Mouse (Mus musculus): ENCODE measurements around the gene Ahcyl2.

Ahcyl2 gene

DNA sequence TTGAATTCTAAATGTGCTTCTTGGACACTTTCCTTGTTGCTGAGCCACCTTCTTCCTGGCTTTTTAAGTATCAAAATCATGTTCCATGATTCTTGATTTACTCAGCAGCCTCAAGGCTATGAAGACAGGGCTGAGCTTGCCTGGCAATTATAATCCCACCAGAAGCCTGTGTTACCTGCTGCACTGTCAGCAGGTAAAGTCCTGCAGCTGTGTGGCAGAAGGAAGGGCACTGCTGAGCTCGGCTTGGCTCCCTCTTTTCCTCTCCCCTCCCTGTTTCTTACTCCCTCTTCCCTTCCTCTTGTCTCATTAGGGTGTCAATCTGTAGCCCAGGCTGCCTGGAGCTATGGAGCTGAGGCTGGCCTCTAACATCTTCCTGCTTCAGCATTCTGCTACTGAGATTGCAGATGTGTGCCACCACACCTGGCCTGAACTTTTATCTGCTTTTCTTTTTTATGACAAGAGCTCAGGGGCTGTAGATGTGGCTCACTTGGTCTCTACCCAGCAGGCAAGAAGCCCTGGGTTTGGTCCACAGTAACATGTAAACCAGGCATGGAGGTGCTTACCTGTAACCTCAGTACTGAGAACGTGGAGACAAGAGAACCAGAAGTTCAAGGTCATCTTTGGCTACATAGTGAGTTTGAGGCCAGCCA, 3.0 kb downstream of the Ahcyl2 start:
- no peak for DNase-seq (ENCODE audit: low spot score)

DNA sequence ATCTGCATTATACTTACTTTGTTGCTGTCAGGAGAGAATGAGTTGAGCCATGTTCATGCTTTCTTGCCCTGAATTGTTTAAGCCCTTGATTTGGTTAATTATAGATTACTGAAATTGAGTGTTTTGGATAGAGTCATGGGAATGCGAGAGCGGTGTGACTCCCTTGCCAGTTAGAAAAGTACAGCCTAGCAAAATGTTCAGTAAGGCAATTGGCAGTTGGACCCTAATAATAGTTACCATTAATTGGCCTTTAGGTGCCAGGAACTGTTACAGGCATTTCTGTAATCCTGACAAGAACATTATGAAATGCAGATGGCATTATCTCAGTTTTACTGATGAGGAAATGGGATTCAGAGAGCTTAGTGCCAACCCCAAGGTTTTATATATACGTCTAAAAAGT, 4.4 kb downstream of the Ahcyl2 start:
- DNase-seq (ENCODE audit: low spot score): no peak

GRCm38 (mm10) chr6:29774161-29774560, 6.3 kb downstream of the Ahcyl2 start:
- DNase-seq (ENCODE audit: low spot score): no peak

GRCm38 (mm10) chr6:29775609-29776008, 7.8 kb downstream of the Ahcyl2 start:
- no peak for DNase-seq (ENCODE audit: low spot score)

DNA sequence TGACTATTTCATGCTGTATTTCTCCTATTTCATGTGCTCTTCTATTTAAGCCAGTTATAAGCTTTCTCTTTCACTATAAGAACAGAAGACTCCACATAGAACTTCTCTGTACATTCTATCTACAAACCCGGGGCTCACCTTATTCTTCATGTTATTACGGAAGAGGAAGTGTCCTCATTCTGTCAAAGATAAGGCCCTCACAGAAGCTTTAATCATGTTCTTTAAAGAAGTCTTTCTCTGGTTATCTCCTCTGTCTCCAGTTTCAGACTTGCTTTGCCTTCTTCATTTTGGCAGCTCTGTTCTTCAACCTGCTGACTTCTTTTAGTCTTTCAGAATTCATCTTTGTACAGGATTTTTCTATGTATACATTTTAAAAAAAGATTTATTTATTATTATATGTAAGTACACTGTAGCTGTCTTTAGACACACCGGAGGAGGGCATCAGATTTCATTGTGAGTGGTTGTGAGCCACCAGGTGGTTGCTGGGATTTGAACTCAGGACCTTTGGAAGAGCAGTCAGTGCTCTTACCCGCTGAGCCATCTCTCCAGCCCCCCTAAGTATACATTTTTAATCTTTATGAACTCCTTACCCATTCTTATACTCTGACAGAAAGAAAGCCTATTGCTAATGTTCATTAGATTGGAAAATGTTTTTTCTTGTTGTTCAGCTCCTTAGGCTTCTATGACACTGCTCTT, 8.9 kb downstream of the Ahcyl2 start:
- no peak for DNase-seq (ENCODE audit: low spot score)

DNA sequence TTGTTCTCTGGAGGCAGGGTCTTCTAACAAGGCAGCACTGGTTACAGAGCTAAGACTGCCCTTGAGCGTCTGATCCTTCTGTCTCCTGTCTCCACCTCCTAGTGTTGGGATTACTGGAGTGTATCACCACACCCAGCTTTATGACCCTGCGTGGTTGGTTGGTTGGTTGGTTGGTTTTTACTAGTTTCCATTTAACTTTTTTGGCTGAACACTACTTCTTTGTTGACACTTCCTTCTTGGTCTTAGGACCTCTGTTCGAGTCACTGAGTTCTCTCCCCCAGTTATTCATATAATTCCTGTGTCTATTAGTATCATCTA, 9.4 kb downstream of the Ahcyl2 start:
- no peak for DNase-seq (ENCODE audit: low spot score)

GRCm38 (mm10) chr6:29780082-29780481, 12.3 kb downstream of the Ahcyl2 start:
- DNase-seq (ENCODE audit: low spot score): no peak

DNA sequence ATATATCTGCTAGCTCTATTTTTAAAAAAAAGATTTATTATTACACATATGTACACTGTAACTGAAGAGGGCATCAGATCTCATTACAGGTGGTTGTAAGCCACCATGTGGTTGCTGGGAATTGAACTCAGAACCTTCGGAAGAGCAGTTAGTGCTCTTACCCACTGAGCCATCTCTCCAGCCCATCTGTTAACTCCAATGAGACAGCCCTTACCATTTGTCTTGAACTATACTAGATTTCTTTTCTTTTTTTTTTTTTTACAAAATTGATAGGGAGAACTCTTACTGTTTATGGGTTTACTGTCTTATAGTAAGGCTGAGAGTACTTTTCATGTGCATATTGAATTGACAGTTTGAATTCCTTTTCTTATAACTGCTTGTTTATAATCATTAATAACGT, 12.8 kb downstream of the Ahcyl2 start:
- no peak for DNase-seq (ENCODE audit: low spot score)

DNA sequence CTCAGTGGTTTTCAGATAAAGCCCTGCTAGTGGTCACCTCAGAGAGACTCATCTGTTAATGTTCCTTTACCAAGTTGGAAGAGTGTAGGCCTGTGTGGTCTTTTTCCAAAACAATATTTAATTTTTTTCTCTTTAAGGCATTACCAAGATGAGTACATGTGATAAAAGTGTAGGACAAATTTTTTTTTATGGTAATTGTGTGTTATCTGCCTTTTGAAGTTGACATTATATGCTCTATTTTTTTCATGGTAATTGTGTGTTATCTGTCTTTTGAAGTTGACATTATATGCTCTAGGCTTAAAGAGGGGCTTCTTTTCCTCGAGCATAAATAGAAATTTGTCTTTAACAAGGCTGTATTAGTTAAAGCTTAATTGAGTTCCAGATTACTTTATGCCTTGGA, 14.4 kb downstream of the Ahcyl2 start:
- DNase-seq (ENCODE audit: low spot score): no peak

DNA sequence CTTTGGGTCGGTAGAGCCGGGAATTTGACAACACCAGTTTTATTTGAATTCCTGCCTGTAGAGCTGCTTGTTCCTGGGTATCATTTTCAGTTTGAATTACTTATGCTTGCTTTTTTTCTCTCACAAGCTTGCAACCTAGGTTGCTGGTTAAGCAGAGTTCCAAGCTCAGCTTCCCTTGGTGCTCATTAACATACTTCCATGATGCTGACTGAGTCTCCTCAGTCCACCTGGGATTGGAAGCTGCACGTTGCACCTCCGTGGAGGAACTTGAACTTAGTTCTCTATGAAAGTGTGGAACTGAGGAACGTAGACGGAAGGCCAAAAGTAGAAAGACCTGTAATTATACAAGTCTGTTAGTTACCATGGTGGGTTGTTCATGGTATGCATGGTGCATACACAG, 16.1 kb downstream of the Ahcyl2 start:
- DNase-seq (ENCODE audit: low spot score): no peak

- no peak for DNase-seq (ENCODE audit: low spot score)
These were observed 16.7 kb downstream of the Ahcyl2 start for GRCm38 (mm10) chr6:29784413-29785021.

DNA sequence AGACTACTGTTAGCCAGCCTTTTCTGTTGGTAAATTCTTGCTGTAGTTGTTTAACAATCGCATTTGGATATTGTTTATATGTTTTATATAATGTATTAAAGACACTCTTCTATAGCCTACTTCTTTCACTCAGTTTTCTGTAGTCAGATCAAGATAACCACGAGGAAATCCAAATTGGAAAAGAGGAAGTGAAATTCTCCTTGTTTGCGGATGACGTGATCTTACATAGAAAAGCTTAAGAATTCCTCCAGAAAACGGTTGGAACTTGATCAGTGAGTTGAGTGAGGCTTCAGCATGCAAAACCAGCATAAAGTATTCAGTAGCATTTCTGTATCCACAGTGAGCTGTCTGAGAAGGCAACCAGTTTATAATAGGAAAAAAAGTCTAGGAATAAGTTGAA, 17.9 kb downstream of the Ahcyl2 start:
- DNase-seq (ENCODE audit: low spot score): no peak

DNA sequence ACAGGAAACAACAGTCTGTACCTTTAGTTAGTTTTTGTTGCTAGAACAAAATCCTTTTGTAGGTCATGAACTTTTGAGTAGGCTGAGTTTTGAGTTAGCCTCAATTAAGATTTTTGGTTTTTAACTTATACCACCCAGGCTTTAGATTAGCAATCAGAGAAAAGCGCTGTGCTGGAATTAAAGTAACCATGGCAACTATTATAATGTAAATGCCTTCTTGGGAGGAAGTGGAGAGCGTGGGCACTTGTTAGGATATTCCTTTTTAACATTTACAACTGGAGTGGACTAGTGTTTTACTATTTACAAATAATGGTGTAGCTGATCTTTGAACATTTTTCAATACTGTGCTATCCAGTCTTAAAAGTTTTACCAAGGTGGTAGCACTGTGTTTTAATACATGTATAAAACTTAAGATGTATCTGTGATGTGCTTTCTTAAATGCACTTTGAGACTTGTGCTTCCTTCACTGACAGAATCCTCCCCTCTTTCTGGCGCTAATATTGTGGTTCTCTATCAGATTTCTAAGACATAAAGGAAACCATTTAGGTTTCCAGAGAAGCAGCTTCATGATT, 21.1 kb downstream of the Ahcyl2 start:
- DNase-seq (ENCODE audit: low spot score): no peak

- no peak for DNase-seq (ENCODE audit: low spot score)
These were observed 22.3 kb downstream of the Ahcyl2 start for GRCm38 (mm10) chr6:29790014-29790698.

DNA sequence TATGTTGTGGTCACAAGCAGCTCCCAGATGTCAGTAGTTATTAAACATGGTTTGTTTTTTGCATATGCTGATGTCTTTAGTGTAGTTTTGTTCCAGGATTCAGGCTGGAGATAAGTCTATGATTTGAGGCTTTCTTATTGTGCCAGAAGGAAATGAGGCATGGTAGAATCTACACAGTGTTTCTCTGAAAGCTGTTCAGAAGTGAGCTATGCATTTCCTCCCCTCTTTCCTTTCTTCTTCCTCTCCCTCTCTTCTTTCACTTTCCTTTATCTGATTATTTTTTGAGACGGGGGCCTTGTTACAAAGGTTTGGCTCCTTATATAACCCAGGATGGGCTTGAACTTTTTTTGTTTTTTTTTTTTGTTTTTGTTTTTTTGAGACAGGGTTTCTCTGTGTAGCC, 25.7 kb downstream of the Ahcyl2 start:
- no peak for DNase-seq (ENCODE audit: low spot score)

DNA sequence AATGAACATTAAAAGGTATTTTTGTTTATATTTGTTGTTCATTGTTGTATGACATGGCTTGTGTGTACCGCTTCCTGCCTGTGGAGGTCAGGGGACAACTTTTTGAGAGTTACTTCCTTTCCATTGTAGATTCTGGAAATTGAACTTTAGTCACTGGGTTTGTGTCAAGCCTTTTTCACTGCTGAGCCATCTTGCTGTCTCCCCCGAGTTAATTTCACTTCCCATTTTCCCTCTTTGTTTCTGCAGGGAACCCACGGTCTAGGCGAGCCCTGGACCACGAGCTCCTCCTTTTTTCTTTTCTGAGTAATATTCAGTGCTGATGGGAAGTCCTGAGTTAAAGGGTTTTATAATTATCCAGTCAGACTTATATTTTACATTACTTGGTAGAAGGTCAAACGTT, 26.8 kb downstream of the Ahcyl2 start:
- no peak for DNase-seq (ENCODE audit: low spot score)

DNA sequence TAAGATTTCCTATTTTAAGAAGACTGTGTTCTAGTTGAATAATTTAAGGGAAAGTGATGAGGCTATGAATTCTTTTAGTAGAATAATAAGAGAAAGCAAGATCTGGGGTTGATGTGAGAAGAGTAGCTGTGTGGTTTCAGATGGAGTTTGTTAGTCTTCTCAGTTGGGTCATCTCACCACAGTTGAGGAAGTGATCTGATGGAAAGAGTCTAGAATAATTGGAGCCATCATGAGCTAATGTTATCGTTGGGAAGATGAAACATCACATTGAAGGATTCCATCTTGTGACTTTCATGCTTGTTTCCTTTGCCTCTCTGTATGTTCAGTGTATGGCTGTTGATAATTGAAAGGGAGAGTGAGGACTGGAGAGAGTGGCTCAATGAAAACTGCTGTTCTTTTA, 35.2 kb downstream of the Ahcyl2 start:
- no peak for DNase-seq (ENCODE audit: low spot score)

DNA sequence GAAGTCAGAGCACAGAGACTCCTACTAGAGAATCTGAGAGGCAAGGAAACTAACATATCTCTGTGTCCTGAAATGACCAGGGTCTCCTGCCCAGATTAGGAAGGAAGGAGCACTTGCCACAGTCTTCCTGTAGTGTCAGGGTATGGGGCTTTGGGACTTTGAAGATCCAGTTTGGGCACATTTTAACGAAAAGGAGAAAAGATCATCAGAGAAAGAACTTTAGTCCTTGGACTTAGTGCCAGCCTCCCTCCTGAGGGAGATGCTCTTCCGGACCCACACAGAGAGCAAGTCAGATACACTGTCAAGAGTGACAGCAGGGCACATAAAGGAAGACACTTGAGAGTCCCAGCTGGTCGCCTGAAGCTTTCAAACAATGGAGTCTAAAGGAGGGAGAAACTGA, 36.2 kb downstream of the Ahcyl2 start:
- DNase-seq (ENCODE audit: low spot score): no peak

- peak; percentile 35 for DNase-seq (ENCODE audit: low spot score)
These were observed 37.6 kb downstream of the Ahcyl2 start for GRCm38 (mm10) chr6:29805381-29805780.

- DNase-seq (ENCODE audit: low spot score): no peak
These were observed 44.3 kb downstream of the Ahcyl2 start for GRCm38 (mm10) chr6:29812076-29812475.

DNA sequence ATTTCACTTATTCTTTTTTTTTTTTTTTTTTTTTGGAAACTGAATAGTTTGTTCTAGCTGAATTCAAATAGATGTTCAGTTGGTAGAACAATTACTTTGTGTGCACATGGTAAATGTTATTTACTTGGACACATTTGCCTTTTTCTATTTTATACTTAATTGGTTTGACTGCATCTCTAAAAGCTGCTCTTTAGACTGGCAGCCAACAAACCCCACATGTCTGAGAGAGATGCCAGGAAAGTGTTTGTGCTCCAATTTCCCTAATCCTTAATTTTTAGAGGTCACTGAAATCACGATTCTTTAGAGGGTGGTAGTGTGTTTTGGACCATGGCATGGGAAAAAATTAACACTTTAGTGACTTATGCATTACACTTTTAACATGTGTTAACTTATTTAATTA, 44.8 kb downstream of the Ahcyl2 start:
- peak; percentile 40 for DNase-seq (ENCODE audit: low spot score)

DNA sequence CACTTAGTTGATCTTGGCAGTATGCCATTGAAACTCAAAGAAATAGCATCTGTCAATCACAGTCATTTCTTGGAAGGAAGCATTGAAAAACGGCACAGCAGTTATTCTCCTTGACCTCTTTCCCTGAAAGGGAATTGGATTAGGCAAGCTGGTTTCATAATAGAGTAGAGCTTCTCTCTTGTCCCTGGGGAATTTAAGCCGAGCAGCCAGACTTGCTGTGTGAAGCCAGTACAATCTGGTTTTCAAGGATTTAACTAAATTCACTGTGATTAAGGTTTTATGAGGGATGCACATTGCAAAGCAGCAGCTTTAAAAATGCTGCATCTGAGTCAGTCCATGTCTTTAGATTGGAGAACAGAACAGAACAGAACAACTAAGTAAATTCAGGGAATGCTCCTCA, 46.8 kb downstream of the Ahcyl2 start:
- peak; percentile 39 for DNase-seq (ENCODE audit: low spot score)

DNA sequence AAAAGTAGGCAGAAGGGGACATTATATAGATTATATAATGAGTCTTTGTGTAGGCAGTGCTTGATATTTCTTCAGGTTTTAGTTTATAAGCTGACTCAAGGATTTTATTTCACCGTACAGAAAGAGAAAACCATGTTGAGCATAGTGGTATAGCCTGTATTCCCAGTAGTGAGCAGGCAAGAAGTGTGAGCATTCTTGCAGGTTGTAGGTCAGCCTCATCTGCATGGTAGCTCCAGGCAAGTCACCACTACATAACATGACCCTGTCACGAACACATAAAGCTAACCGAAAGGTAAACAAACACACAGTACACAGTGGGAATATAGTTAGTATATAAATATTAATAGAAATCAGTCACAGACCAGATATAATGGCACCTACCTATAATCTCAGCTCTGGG, 47.2 kb downstream of the Ahcyl2 start:
- DNase-seq (ENCODE audit: low spot score): no peak
